Mouse (Mus musculus) heart, adult 2 months (tissue): ENCODE results near the gene Timm23. TPM values are rescaled to one million over a fixed set of nuclear protein-coding genes. Genes with fewer than 3 reads are reported as not detected.
"Not testable (repeated sequence)": the region's sequence is repeated elsewhere in the genome, so short reads cannot be mapped to it uniquely, and the experiment has no call there.

Experiments used
- DNase-seq, 2 experiments: peaks; one replicate each; pipeline ENCODE4 v3.0.0; 2021
- H3K27ac ChIP-seq: fragments of 200-600 bp; 2 replicates; pipeline ENCODE4 v1.8.1; 2022
- H3K27me3 ChIP-seq: fragments of 200-500 bp; 2 replicates; pipeline ENCODE4 v1.6.1; 2012; ENCODE audit warnings: mild to moderate bottlenecking, low read length, inconsistent platforms, mixed read lengths; ENCODE audit not compliant: control insufficient read depth, insufficient read depth
- H3K36me3 ChIP-seq: fragments of 200-500 bp; 2 replicates; pipeline ENCODE4 v1.6.1; 2012; ENCODE audit warnings: low read length, inconsistent platforms; ENCODE audit not compliant: control insufficient read depth, insufficient read depth
- H3K4me1 ChIP-seq: fragments of 200-500 bp; 2 replicates; pipeline ENCODE4 v1.6.1; 2011; ENCODE audit warnings: low read length; ENCODE audit not compliant: control insufficient read depth, insufficient read depth
- H3K4me3 ChIP-seq: fragments of 200-600 bp; 2 replicates; pipeline ENCODE4 v1.8.1; 2022
- H3K79me2 ChIP-seq: fragments of 200-500 bp; replicated peaks from 2 replicates; pipeline ENCODE4 v1.6.1; 2012; ENCODE audit warnings: mild to moderate bottlenecking, inconsistent platforms, low read length, moderate library complexity, mixed read lengths; ENCODE audit not compliant: control insufficient read depth, insufficient read depth
- H3K9ac ChIP-seq: fragments of 200-500 bp; 2 replicates; pipeline ENCODE4 v1.6.1; 2012; ENCODE audit warnings: low read depth, mild to moderate bottlenecking, control low read depth, inconsistent platforms, low read length, mixed read lengths
- CTCF ChIP-seq: fragments of 200-600 bp; IDR thresholded peaks from 2 replicates; pipeline ENCODE4 v1.8.1; 2022; ENCODE audit warnings: antibody characterized with exemption, mild to moderate bottlenecking, moderate library complexity
- EP300 ChIP-seq: fragments of 200-500 bp; IDR thresholded peaks from 2 replicates; pipeline ENCODE4 v1.6.1; 2011; ENCODE audit warnings: low read depth, low read length, control low read depth; ENCODE audit not compliant: insufficient read depth
- POLR2A ChIP-seq: fragments of 200-500 bp; IDR thresholded peaks from 2 replicates; pipeline ENCODE4 v1.6.1; 2011; ENCODE audit warnings: mild to moderate bottlenecking, low read depth, low read length, control low read depth; ENCODE audit not compliant: insufficient read depth
- WGBS: fragments of 180-500 bp; shearing (Covaris S2); methylation state at CpG from one replicate; pipeline ENCODE4 v1.1.7; 2018; 5-methylcytosine and 5-hydroxymethylcytosine counted together
- intact Hi-C: fragments of 180-260 bp; cut with DNase I; formaldehyde crosslinking; loops from one replicate; pipeline ENCODE4 v1.15.1; 2025
- polyA plus RNA-seq: library from polyadenylated mRNA; depleted of rRNA; stranded (reverse); fragments of >200 nt; gene quantifications from 2 replicates; pipeline ENCODE4 v1.2.3, GENCODE M21; 2012
- total RNA-seq, 2 experiments: library from RNA; stranded (reverse); gene quantifications; 2 replicates each; pipeline ENCODE4 v1.2.3; 2021

Timm23 gene
- total and polyA plus RNA-seq, 3 experiments: 206 to 264 (median 234) TPM

DNA sequence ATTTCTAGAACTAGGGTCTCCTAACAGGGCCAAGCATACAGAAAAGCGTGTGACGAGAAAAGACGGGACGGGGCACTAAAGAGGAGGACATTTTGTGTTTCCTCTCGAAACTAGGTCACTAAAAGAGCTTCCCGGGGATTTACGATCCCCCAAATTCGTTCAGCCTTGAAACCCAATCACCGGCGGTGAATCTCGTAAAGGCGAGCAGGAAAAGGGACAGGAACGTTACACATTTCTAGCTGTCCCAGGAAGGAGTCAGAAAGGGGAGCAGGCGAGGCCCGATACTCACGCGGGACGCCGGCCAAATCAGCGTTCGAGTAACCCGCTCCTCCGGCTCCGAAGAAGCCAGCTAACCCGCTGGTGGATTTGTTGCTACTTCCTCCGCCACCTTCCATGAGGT lies 344 bp downstream of the Timm23 start:
- peak overlapping the region; percentile 69 for H3K27ac ChIP-seq
- DNase-seq: no peak
- H3K79me2 ChIP-seq: peaks cover 13% of the 10 kb centered on the region
- peak overlapping the region; percentile 70 for H3K9ac ChIP-seq
- WGBS: under 1% methylated on average over 26 of the region's 26 CpGs
- peak overlapping the region; percentile 89 for H3K4me3 ChIP-seq
- peaks cover 14% of the 10 kb centered on the region for H3K36me3 ChIP-seq
- peaks cover 9% of the 10 kb centered on the region for H3K4me1 ChIP-seq
- H3K27me3 ChIP-seq: no peaks in the 10 kb centered on the region
- intact Hi-C loops: loop anchor here (2.0 kb wide), 1 partner anchor 43 kb away; the partner anchor contains the start of gene Ncoa4
- TF ChIP-seq POLR2A: 0 out of 2 replicates have a peak, but pooled peaks have one; percentile 12
- no peak for TF ChIP-seq EP300

DNA sequence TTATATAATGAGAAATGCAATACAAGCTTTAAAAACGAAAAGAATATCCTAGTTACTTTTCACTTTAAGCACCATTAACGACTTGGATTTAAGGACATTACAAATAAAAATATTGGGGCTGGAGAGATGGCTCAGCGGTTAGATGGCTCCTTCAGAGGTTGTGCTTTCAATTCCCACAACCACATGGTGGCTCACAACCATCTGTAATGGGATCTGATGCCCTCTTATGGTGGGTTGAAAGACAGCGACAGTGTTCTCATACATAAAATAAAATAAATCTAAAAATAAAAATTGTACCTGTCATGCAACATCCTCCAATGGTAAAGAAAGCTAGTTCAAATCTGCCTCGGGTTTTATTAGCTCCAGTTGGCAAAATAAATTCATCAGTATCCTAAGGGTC lies 8.1 kb downstream of the Timm23 start:
- 0 out of 2 replicates have a peak, but pooled peaks have one; percentile 9 for TF ChIP-seq CTCF
- H3K27ac ChIP-seq, H3K79me2 ChIP-seq, H3K4me3 ChIP-seq, H3K27me3 ChIP-seq, H3K4me1 ChIP-seq, DNase-seq, H3K9ac ChIP-seq: not testable (repeated sequence)
- H3K36me3 ChIP-seq: peaks cover 11% of the 10 kb centered on the region
- WGBS: 69% methylated on average over 5 of the region's 5 CpGs
- intact Hi-C loops: loop anchor here (2.0 to 10.0 kb wide), 3 partner anchors 71 to 539 kb away; no protein-coding TSS in a partner anchor

DNA sequence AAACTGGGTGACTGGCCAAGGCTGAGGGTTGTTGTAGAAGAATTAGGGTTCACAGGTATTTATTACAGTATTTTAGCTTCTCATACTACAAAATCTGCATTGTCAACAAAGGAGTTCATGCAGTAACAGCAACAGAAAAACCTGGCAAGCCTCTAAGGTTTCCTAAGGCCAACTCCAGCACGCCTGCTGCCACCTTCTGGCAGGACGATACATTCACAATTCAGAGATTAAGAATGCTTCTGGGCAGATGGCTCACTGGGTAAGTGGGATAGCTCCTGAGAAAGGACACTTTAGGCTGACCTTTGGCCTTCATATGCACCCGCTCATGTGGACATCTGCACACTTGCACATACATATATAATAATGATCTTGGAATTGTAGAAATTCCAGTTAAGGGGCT lies 9.3 kb downstream of the Timm23 start:
- DNase-seq: peak; percentile 39 to 64
- 18% methylated on average over 3 of the region's 3 CpGs for WGBS
- intact Hi-C loops: loop anchor here (2.0 to 10.0 kb wide), 3 partner anchors 70 to 538 kb away; no protein-coding TSS in a partner anchor
- TF ChIP-seq POLR2A (no peak), CTCF (peak; percentile 84), EP300 (peak; percentile 78; the same call in 1 of the 2 replicates)
- Histone ChIP-seq H3K9ac (no peak overlapping the region), H3K27me3 (no peaks in the 10 kb centered on the region), H3K79me2 (0 out of 2 replicates have a peak, but pooled peaks cover under 1% of the 10 kb centered on the region), H3K36me3 (peaks cover 14% of the 10 kb centered on the region), H3K27ac (no peak overlapping the region), H3K4me3 (no peak overlapping the region), H3K4me1 (peaks cover 1% of the 10 kb centered on the region; the same call in 1 of the 2 replicates)

DNA sequence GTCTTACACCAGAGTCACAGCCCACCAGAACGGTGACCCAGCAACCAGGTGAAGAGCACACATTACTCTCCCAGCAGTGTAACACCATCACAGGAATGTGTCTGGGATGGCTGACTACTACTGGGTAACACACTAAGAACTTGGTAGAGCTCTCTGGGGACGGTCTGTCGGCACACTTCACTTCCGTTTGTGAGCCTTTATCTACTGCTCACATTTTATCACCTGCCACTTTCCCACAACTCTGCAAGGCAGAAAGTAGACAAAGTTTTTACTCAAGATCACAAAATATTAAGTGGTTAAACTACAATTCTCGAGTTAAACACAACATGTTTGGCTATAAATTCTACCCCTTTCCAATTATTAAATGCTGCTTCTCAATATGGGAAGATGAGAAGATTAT lies 9.8 kb downstream of the Timm23 start:
- intact Hi-C loops: loop anchor here (2.0 to 10.0 kb wide), 3 partner anchors 69 to 537 kb away; no protein-coding TSS in a partner anchor
- Histone ChIP-seq H3K36me3 (peaks cover 14% of the 10 kb centered on the region), H3K4me3 (no peak overlapping the region), H3K27me3 (no peaks in the 10 kb centered on the region), H3K4me1 (peaks cover 1% of the 10 kb centered on the region; the same call in 1 of the 2 replicates), H3K27ac (no peak overlapping the region), H3K9ac (no peak overlapping the region), H3K79me2 (no peaks in the 10 kb centered on the region)
- TF ChIP-seq CTCF: no peak
- no peak for TF ChIP-seq EP300
- TF ChIP-seq POLR2A: no peak
- no peak for DNase-seq
- WGBS: 57% methylated on average over 5 of the region's 5 CpGs

DNA sequence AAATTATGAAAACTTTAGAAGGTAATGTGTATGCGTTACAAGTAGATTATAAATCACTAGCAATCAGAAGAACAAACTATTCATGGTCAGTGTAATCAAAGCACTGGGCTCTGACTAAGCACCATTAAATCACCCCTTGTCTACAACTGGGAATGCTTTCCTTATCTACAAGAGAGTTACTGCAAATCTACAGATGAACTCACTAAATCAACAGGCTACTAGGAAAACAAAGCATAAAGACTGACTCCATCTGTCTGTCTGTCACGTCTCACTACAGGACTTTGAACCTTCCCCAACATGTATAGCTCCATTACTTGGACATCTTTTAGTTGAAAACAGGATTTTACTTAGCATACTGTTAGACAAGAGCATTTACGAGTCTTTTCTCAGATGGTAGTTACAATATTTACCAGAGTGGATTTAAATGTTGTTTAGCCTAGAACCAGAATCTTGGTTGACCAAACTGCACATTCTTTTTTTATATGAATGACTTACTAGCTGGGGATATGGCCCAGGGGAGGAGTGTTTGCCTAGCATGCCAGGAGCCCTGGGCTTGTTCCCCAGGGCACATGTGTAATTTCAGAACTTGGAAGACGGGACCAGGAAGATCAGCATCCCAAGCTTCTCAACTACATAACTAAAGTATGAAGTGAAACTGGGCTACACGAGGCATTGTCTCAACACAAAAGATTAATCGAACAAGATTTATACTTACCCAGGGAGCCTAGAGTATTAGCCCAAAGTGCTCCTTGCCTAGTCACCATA lies 10.9 kb downstream of the Timm23 start:
- intact Hi-C loops: loop anchor here (10.0 kb wide), 2 partner anchors 396 to 536 kb away; no protein-coding TSS in a partner anchor
- 63% methylated on average over 6 of the region's 6 CpGs for WGBS
- no peak for DNase-seq

DNA sequence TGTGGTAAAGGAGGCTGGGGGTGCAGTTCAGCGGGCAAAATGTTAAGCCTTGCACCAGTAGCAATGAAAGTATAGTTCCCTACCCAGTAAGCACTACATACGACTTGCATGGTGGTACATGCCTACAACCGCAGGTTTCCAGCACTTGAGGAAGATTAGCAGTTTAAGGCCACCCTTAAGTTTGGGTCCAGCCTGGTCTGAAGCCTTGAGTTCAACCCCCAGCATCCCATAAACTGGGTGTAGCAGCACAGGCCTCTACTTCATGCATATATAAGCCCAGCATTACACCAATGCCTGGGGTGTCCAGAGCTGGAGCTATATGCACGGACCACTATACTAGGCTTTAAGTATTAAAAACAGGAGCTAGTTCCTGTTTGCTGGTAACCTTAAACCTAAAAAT lies 17.9 kb downstream of the Timm23 start:
- no peak for DNase-seq
- no peaks in the 10 kb centered on the region for H3K4me1 ChIP-seq
- peaks cover 12% of the 10 kb centered on the region for H3K36me3 ChIP-seq
- H3K27me3 ChIP-seq: no peaks in the 10 kb centered on the region
- no peaks in the 10 kb centered on the region for H3K79me2 ChIP-seq
- intact Hi-C loops: no loop called here
- 94% methylated on average over 4 of the region's 4 CpGs for WGBS
- TF ChIP-seq POLR2A: no peak
- no peak for TF ChIP-seq CTCF
- TF ChIP-seq EP300: no peak
- no peak overlapping the region for H3K27ac ChIP-seq
- no peak overlapping the region for H3K9ac ChIP-seq
- H3K4me3 ChIP-seq: no peak overlapping the region

More for the DNA sequence above, 10.9 kb downstream of the Timm23 start:
- Histone ChIP-seq H3K36me3 (peaks cover 11% of the 10 kb centered on the region), H3K9ac (no peak overlapping the region), H3K27ac (no peak overlapping the region), H3K4me3 (no peak overlapping the region), H3K27me3 (no peaks in the 10 kb centered on the region), H3K4me1 (peaks cover 1% of the 10 kb centered on the region; the same call in 1 of the 2 replicates), H3K79me2 (no peaks in the 10 kb centered on the region)
- no peak for TF ChIP-seq POLR2A
- no peak for TF ChIP-seq EP300
- no peak for TF ChIP-seq CTCF
